Mouse (Mus musculus): Measurements from ENCODE around the gene BC030867.

BC030867 gene

DNA sequence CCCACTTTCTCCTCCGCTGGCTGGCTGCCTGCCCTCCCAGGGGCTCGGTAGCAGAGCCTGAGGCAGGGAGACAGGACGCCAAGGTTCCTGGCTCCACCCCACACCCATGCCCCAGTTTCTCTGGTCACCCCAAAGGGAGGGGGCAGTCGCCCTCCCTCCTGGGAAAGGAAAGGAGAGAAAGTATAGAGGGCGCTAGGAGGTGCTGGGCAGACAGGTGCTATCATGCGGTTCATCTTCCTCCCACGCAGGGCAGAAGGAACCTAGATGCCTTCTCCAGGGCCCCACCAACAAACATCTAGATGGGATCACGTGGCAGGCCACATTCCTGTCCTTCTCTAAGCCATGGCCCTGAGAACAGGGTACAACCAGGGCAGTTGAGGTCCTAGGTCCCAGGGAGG, 26.7 kb upstream of the BC030867 start:
- peak; percentile 77 for DNase-seq

DNA sequence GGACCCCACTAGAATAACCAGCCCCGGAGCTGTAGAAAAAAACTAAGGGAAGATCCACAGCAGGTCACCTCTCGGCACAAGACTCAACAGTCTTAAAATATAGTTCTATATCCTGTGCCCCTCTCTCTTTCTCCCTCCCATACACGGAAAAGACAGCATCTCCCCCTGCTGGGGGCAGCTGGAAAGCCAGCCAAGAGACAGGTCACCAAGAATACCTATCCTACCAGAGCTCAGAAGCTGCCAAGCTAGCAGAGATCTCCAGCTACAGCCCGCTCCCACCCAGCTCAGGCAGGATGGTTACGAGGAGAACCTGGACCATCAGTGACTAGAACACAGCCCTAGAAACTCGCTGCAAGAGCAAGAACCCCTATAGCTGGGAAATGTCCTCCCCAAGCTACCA, 25.5 kb upstream of the BC030867 start:
- DNase-seq = peak; percentile 59

DNA sequence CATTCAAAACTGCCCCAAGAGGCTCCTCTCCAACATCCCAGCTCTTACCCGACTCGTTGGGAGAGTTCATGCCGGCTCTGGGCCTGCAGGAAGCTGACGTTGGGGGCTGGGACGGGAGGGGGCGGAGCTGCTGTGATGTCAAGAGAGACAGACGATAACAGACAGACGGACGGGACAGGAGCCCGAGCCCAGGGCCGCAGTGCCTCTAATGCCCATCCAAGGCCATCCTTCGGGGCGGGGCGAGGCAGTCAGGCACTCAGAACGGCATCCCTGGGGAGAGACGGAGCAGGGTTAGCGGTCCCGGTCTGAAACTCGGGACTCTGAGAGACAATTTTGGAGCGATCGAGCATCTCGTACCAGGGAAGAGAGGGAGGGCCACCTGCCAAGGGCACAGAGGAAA, 24.0 kb upstream of the BC030867 start:
- peak; percentile 65 for DNase-seq

DNA sequence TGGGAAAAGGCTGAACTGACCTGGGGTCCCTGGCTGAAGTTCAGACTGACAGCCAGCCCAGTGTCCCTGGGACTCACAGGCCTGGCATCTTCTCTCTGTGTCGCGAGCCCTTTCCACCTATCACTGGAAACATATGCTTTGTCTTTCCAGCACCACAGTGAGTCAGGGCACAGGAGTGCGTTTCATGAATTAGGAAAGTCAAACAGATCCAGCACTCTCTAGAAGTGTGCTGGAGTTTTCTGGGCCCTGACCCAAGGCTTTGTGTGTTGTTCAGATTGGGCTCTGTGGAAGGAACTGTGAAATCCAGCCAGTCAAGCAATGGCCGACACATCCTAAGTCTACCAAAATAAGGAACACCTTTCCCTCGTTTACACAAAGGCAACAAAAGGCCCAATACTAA, 23.5 kb upstream of the BC030867 start:
- no peak for DNase-seq

DNA sequence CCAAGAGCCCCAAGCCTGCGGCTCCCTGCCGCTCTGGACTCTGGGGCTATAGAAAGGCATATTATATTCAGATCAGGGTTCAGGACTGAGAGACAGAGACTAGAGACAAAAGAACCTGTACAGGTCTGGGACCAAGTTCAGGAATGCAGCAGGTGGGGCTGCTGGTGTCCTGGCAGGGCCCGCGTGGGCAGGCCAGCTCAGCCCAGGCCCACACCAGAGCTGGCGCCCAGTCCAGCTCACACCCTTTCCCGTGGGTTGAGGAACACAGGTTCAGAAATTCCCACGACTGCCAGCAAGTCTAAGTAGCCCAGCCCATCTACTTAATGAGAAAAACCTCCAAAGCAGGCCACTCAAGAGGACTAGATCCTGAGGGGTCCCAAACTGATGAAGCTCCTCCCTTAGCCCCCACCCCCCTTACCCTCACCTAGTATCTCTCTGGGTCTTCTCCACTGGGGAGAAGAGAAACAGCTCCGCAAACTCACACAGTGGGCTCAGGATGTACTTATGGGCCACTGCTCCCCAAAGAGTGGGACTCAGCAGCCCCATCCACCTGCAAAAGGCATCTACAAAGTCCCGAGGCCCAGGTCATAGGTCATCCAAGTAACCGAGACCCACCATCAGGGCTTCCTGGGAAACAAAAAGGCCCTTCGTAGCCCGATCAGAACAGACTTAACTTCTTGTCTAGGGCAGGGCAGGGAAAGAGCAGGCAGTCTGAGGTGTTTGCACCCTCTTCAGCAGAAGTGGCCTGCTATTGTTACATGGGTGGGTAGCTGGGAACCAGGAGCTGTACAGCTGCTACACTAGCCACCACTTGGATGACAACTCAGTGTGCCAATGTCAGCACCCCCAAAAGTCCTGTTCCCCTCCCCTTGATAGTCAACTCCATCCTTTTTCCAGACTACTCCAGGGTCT, 22.4 kb upstream of the BC030867 start:
- peak; percentile 63 for DNase-seq

DNA sequence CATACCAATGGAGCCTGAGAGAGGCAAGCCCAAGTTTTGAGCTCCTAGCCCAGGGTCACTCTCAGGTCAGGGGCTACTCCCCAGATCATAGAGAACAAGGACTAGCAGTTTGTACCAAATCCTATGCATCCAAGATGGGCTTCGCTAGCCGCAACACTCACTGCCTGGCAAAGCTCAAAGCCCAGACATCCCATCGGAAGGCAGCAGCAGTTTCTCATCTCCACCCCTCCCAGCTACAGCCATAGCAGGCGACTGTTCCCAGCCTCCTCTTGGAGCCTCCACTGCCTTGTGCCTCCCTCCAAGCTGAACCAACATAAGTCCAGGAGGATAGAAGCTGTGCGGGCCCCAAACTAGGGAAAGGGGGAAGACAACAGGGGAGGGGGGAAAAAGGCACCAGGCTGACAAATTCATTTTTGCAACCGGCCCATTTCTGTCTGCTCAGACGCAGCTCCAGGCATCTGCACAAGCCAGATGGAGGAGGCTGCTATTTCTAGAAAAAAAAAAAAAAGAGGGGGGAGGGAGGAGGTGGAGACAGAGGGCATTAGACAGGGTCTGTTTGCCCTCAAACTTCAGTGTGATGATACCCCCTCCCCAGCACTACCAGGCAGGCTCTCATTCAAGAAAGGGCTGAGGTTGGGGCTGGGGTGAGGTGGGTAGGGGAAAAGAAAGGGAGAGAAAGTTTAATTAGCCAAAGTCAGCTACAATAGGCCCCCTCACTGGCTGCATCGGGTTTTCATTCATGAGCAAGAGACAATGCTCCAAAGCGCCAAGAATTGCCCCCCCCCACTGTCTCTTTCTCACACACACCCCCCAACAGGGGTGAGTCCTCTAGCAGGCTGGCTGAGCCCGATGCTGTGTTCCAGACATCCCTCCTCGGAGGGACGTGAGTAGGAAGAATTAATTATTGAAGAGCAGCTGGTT, 21.2 kb upstream of the BC030867 start:
- peak; percentile 48 for DNase-seq

DNA sequence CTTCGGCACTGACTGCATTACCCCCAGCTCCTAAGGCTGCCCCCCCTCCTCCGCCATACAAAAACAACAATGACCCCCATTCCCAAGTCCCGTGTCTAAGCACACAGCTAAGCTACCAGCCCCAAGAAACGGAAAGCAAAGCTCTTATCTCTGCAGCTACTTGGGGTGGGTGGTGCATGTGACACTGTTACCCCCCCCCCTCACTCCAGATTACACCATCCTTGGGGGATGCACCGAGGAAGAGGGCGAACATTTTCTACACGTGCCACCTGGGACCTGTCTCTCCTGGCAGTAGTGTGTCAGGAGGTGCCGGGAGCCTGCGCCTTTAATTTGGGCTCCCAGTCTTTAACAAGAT, 20.5 kb upstream of the BC030867 start:
- DNase-seq = peak; percentile 37

DNA sequence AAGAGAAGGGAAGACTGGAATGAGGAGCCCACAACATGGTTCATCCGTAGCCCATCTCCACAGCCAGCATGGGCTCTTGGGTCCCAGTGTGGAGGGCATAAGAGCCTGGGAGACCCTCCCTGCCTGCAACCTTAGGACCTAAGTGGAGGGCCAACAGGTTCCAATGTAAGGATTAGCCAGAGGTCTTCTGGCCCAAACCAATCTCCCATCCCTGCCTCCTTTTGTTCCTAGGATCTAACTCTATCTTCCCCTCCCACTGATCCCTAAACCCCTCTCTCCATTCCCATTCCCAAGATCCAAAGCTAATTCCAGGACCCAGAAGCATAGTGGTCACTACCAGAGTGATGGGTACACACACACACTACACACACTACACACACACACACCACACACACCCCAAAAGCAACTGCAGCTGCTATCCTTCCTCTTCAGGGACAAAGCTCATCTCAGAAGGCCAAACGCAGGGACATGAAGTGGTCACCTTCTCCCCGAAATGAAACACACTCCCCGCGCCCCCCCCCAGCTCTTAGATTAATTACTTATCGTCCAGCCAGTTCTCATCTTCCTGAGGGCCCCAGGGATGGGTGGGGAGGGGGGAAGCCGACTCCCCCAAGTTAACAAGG, 19.9 kb upstream of the BC030867 start:
- no peak for DNase-seq

DNA sequence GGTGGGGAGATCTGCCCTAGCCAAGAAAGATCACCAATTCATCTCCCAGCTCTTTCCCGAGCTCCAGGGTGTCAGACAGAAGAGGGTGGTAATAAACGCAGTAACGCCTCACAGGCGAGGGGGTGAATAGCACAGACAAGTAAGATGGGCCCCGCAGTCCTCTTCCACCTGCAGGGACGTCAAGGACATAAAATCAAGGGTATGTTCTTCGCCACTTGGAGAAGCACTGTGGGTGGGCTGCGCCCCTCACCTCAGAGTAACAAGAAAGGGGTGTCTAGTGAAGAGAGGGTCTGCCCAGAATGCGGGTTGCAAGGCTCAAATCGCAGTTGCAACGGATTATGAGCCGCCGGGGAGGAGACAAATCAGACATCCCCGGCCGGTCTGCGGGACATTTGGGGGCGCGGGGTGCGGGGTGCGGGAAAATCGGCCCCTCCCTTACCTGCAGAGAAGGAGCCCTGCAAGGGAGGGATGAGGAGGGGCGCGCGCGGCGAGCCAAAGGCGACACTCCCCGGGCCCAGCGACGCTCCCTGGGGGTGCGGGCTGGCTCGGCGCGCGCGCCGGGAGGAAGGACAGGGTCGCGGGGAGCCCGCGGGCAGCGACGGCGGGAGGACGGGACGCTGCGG, 19.2 kb upstream of the BC030867 start:
- peak; percentile 71 for DNase-seq

DNA sequence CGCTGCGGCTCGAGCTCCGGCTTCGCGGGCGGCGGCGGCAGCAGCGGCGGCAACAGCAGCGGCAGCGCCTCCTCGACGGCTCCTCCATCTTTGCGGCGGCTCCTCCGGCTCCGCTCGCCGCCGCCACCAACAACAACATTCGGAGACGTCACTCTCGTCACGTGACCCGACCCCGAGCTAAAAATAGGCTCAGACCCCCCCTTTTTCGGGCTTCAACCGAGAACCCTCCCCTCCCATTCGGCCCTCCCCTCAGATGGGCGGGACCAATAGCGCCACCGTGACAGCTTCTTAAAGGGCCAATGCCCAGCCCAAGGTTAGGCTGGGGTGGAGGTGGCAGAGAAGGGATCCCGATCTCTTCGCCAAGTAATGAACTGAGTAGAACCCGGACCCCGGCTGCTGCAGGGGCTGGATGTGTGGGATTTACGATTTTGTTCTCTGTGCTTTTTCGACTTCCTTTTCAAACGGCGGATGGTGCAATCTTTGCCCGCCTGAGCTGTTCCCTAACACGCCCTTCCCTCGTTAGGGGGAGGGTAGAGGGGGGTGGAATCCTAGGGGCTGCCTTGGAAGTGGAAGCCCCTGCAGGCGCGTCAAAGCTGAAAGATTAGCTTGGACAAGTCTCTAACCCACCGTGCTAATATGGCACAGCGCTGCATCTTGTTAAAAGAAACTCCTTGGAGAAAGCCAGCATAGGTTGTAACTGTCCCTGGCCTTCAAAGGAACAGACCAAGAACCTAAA, 18.5 kb upstream of the BC030867 start, which contains the start of gene Hdac5:
Hdac5 (minus strand) TSS at position 161 of the 736 bp plus-strand sequence.
- DNase-seq = peak; percentile 99

DNA sequence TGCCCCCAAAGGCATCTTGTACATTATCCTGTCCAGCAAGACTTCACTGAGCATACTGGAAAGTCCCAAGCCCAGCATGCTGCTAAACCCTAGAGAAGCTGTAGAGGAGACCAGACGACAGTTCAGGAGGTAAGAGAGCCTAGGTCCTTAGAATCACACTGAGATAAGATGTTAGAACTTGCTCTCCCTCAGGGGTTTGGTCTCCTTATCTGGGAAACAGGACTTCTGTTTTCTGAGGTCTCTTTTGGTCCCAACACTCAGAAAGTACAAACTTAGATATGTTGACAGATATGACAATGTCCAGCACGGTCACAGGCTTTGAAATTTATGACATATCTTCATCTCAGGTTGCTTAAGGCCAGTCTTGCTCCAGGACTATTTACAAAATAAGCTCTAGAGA, 12.7 kb upstream of the BC030867 start:
- no peak for DNase-seq

DNA sequence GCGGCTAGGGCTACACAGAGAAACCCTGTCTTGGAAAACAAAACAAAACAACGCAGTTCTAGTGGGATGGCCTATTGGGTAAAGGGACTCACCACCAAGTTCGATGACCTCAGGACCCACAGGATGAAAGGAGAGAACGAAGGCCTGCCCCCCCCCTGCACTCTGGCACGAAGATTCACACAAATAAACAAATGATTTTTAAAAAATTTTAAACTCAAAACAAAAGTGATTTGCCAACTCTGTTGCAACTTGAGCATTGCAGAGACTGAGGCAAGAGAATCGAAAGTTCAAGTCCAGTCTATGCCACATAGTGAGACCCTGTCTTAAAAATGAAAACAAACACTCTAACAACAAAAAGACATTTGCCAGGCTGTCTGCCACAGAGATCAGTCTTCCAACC, 8.0 kb upstream of the BC030867 start:
- no peak for DNase-seq

DNA sequence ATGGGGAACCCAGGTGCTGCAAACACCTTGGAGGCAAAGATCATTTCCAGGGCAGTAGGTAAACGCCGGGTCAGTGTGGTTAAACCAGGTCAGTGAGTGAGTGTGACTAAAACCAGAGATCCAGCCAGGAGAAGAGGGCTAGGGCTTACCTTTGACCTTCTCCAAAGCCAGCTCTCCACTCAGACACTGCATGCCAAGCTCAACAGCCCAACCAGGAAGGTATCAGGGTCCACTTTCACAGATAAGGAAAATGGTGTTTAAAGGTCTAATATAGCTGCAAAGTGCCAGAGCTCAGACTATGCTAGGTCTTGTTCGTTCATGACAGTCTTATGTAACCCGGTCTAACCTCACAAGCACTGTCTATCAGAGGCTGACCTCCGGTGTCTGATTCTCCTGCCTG, 7.4 kb upstream of the BC030867 start:
- DNase-seq = no peak

DNA sequence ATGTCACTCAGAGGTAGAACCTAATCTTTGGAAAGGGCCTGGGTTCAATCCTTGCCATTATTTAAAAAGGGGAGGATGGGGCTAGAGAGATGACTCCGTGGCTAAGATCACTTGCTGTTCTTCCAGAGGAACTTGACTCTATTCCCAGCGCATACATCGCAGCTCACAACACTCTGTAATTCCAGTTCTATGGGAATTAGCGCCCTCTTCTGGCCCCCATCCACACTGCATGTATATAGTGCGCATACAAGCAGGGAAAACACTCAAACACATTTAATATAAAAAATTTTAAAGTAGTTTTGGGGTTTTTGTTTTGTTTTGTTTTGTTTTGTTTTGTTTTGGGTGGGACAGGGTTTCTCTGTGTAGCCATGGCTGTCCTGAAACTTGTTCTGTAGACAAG, 6.8 kb upstream of the BC030867 start:
- DNase-seq = no peak

DNA sequence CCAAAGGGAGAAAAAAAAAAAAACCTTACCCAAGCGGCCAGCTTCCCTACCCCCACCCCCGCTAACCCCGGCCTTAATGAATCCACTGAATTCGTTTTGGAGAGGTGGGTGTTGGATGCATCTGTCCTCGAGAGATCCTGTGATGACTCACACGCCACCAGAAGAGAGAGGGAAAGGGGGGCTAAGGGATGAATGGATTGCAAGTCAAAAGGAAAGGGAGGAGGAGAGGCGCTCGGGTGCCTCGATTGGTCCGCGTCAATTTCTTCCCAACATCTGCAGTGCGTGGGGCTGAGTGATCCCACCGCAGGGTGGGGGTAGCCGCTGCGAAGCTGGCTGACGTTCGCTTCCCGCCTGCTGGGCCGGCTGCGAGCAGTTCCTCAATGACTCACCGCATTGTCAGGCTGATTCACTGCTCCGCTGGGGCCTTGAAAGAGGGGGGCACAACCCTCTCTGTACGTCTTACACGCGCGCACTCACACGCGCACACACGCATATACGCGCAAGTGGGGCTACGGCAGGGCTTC, 3.7 kb upstream of the BC030867 start:
- DNase-seq = peak; percentile 61

DNA sequence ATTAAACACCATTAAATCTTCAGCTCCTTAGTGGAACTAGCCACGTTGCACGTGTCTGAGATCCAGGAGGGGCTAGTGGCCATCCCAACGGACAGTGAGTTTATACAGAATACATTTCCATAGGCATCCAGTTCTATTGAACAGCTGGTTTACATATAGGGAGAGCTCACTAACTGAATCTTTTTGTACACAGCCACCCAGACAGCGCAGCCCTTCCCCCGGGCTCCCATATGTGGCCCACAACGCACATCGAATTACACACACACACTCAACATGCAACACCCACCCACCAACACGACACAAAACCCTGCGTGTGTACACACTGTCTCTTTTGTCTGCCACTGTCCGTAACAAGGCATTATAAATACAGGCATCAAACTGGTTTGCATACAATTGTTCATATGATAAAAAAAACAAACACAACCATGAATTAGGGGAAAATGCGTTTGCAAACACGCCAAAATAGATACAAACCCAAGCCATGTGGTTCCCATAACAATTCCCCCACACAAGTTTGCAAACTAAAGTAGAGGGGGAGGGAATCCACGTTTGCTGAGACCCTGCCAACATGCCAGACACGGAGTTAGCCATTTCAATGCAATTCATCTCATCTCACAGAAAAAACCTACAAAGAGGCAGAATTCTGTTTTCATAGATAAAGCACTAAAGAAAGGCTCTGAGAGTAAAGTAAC, 3.0 kb upstream of the BC030867 start:
- no peak for DNase-seq

DNA sequence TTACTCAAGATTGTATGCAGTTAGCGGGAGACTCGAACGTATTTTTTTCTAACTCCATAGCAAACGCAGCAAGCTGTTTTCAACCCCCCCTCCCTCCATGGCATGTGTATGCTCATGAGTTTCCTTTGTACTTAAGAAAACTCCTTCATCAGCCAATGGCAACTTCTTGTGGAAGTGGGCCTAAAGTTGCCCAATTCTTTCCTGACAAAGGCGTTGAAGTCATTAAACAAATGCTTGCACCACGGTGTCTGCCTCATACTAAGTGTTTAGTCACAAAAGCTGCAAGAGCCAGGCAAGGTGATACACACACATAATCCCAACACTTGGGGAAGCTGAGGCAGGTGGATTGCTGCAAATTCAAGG, 2.4 kb upstream of the BC030867 start:
- no peak for DNase-seq

DNA sequence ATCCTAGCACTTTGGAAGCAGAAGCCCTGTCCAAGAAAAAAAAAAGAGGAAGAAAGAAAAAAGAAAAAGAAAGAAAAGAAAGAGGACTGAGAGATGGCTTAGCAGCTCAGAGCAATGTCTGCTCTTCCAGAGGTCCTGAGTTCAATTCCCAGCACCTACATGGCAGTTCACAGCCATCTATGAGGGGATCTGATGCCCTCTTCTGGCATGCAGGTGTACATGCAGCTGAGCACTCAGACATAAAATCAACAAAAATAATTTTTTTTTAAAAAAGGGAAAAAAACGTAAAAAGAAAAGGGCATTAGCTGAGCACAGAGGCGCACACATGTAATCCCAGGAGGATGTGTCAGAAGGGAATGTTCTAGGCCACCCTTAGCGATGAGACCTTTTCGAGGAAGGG, 1.8 kb upstream of the BC030867 start:
- no peak for DNase-seq

DNA sequence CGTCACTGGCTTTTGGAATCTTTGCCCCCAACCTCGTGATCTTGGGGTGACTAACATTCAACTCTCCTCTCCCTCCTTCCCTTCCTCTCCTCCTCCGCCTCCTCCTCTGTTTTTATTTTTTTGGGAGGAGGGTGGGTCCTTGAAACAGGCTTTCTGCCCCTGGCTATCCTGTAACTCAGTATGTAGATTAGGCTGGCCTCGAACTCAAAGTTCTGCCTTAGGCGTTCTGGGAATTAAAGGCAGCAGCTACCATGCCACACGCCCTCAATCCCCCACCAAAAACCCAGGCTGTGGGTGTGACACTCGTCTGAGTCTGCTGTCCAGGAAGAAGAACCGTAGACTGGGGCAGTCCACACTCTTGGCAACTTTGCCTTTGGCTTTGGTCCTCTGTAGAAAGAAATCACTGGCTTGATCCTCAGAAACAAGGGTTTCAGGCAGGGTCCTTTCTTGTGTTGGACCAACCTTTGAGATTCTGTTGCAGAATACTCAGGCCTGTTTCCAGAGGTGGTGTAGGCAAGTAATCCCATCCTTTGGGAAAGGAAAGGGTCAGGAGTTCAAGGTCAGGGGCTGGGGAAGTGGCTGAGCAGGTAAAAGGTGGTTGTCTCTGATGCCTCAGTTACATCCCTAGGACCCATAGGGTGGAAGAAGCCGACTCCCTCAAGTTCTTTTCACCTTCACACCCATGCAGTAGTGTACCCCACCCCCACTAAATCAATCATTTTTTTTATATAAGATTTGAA, 839 bp downstream of the BC030867 start:
- no peak for DNase-seq

DNA sequence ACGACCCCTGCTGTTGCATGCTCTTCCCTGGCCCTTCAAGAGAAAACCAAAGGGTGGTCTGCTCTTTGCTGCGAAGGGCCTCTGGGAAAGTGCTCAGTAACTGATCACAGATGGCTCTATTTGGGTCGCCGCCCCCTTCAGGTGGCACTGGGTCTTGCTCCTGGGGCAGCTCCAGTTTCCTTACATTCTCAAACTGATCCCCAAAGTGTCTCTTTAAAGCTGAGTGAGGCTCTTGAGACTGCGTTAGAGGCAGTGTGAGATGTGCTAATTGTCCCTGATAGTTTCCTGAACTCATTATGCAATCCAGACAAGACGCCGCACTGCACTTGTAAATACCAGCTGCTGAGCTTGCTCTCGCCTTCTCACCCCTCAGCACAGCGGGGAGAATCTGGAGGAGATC, 8.8 kb downstream of the BC030867 start:
- no peak for DNase-seq

DNA sequence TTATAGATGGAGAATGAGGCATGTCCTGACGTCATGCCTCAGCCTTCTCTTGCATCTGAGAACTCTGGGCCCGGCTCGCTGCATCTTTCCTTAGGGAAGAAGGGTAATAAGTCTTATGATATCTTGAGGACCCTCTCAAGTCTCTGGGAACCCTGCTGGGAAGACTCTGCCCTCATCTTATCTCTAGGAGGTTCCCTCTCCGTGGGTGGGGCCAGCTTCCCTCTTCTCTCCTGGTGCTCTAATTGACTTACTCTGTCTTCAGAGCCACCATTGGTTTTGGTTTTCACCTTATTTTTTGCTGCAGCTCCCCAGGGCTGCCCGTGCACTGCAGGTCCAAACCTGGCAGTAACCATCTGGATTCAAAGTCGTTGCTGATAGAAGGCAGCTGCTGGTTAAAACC, 9.4 kb downstream of the BC030867 start:
- no peak for DNase-seq
